Mouse (Mus musculus): ENCODE results near the gene Alkal2. TPM values are rescaled to one million over a fixed set of nuclear protein-coding genes. Genes with fewer than 3 reads are reported as not detected.

Gene Alkal2
- 4.6 and 5.6 TPM in 2 replicates for polyA plus RNA-seq (2014; fragmentation: Nextera tagmentation; extraction: Ambion mirVana)

DNA sequence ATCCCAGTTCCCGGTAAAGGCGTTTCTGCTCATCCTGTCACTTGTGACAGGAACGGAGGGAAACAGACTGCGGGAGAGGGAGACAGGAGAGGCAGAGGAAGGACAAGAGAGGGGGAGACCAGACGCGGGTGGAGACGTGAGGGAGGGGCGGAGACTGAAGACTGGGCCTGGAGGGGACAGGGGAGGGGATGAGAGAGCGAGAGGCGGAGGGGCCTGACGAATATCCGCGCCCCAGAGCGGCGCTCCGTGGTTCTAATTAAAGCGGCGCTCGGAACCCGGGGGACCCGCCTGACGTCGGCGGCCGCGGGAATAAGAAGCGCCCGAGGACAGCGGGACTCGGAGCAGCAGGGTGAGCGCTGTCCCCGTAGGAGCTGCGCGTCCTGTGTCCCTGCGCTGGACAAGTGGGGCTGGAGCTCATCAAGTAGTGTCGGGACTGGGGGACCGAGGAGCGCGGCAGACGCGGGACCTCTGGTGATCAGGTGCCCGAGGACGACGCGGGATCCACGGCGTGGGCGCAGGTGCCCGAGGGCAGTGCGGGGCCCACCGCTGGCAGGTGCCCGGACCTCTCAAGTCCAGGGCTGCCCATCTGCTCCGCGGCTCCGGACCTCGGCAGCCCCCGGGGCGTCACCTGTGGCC, at the start of gene Alkal2:
Gene Alkal2, plus strand, starts transcription at position 337 of the 636 bp plus-strand sequence.
- under 1% methylated on average over 46 of the region's 58 CpGs for WGBS
- Histone ChIP-seq H3K4me1 (ENCODE audit: control insufficient read depth, insufficient read depth, low read length) (0 out of 2 replicates have a peak, but pooled peaks cover 7% of the 10 kb centered on the region), H3K4me3 (ENCODE audit: low read depth, low read length) (peak within 1 kb of the TSS; percentile 56), H3K9me3 (ENCODE audit: control insufficient read depth, low read length) (no peaks in the 10 kb centered on the region), H3K36me3 (ENCODE audit: control insufficient read depth, insufficient read depth, low read length) (no peaks in the 10 kb centered on the region), H3K9ac (ENCODE audit: low read depth, low read length) (peak within 1 kb of the TSS; percentile 58), H3K27ac (replicated peaks; ENCODE audit: low read depth, low read length) (no peak within 1 kb of the TSS), H3K4me2 (ENCODE audit: low read depth, low read length) (peak within 1 kb of the TSS; percentile 99), H3K27me3 (replicated peaks; ENCODE audit: control insufficient read depth, insufficient read depth, low read length) (peaks cover 47% of the 10 kb centered on the region)
- DNase-seq (ENCODE audit: low spot score) (peak; percentile 39), ATAC-seq (ENCODE audit: low read depth) (peak; percentile 67; the same call in 1 of the 2 replicates)

DNA sequence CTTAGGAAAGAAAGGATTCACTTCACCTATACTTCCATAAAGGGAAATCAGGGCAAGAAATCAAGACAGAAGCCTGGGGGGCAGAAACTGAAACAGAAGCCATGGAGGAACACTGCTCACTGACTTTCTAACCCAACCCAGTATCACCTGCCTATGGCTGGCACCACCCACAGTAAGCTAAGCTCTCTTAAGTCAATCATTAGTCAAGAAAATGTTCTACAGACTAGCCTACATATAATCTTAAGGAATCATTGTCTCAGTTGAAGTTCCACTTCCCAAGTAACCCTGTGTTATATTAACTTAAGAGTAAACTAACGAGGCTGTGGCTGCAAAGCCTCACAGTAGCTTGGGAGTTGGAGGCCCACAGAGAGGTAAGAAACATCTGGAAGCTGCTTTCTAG, 35.6 kb upstream of the Alkal2 start:
- H3K4me2 ChIP-seq (ENCODE audit: low read depth, low read length), result no peak overlapping the region
- WGBS, result 53% methylated on average over 1 of the region's 1 CpGs

DNA sequence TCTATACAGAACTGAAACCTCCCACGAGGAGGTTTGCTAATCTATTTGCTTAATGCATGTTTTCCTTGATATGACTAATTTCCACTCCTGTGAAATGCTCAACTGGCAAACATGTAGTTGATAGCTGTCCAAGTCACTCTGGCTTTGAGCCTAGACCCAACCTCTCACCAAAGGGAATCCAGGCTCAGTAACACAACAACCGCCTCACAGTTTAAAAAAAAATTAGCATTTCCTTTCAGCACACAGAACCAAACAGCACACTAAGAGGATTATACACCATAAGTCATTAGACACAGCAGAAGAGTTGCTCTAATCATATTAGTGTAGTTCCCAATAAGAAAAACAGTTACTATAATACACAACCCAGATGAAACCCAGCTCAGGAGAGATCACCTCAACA, 33.2 kb upstream of the Alkal2 start:
- ATAC-seq (ENCODE audit: low read depth) (no peak), DNase-seq (ENCODE audit: low spot score) (peak; percentile 11)
- Histone ChIP-seq H3K9me3 (ENCODE audit: control insufficient read depth, low read length) (no peaks in the 10 kb centered on the region), H3K9ac (ENCODE audit: low read depth, low read length) (no peak overlapping the region), H3K36me3 (ENCODE audit: control insufficient read depth, insufficient read depth, low read length) (no peaks in the 10 kb centered on the region), H3K27ac (replicated peaks; ENCODE audit: low read depth, low read length) (no peak overlapping the region), H3K4me1 (ENCODE audit: control insufficient read depth, insufficient read depth, low read length) (no peaks in the 10 kb centered on the region), H3K4me3 (ENCODE audit: low read depth, low read length) (no peak overlapping the region), H3K27me3 (replicated peaks; ENCODE audit: control insufficient read depth, insufficient read depth, low read length) (no peaks in the 10 kb centered on the region), H3K4me2 (ENCODE audit: low read depth, low read length) (no peak overlapping the region)
- 50% methylated on average over 2 of the region's 2 CpGs for WGBS

More for the DNA sequence above, 35.6 kb upstream of the Alkal2 start:
- Histone ChIP-seq H3K27ac (replicated peaks; ENCODE audit: low read depth, low read length) (no peak overlapping the region), H3K4me1 (ENCODE audit: control insufficient read depth, insufficient read depth, low read length) (no peaks in the 10 kb centered on the region), H3K9ac (ENCODE audit: low read depth, low read length) (no peak overlapping the region), H3K4me3 (ENCODE audit: low read depth, low read length) (no peak overlapping the region), H3K9me3 (ENCODE audit: control insufficient read depth, low read length) (no peaks in the 10 kb centered on the region), H3K36me3 (ENCODE audit: control insufficient read depth, insufficient read depth, low read length) (no peaks in the 10 kb centered on the region), H3K27me3 (replicated peaks; ENCODE audit: control insufficient read depth, insufficient read depth, low read length) (no peaks in the 10 kb centered on the region)
- DNase-seq (ENCODE audit: low spot score), result no peak
- no peak for ATAC-seq (ENCODE audit: low read depth)

DNA sequence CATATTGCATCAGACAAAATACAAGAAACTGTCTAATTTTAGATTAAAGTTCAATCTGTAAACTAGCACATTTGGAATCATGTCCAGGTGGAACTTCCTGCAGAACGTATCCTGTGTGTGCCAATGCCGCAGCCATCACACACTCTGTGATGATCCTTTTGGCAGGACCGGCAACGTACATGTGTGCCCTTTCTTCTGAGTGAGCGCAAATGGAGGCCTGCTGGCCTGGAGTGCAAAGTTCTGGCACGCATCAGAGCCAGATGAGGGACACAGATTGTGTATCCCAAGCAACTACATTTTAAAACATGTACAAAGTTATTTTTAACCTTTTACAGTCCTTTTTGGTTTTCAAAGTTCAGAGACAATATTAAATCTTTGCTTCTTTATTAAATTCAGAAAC, 32.3 kb upstream of the Alkal2 start:
- no peak overlapping the region for H3K27ac ChIP-seq (replicated peaks; ENCODE audit: low read depth, low read length)
- ATAC-seq (ENCODE audit: low read depth) (no peak), DNase-seq (ENCODE audit: low spot score) (no peak)
- 79% methylated on average over 6 of the region's 6 CpGs for WGBS
- H3K4me3 ChIP-seq (ENCODE audit: low read depth, low read length), result no peak overlapping the region
- H3K4me1 ChIP-seq (ENCODE audit: control insufficient read depth, insufficient read depth, low read length), result no peaks in the 10 kb centered on the region
- no peaks in the 10 kb centered on the region for H3K9me3 ChIP-seq (ENCODE audit: control insufficient read depth, low read length)
- no peak overlapping the region for H3K9ac ChIP-seq (ENCODE audit: low read depth, low read length)
- no peaks in the 10 kb centered on the region for H3K27me3 ChIP-seq (replicated peaks; ENCODE audit: control insufficient read depth, insufficient read depth, low read length)
- no peaks in the 10 kb centered on the region for H3K36me3 ChIP-seq (ENCODE audit: control insufficient read depth, insufficient read depth, low read length)
- H3K4me2 ChIP-seq (ENCODE audit: low read depth, low read length), result no peak overlapping the region

DNA sequence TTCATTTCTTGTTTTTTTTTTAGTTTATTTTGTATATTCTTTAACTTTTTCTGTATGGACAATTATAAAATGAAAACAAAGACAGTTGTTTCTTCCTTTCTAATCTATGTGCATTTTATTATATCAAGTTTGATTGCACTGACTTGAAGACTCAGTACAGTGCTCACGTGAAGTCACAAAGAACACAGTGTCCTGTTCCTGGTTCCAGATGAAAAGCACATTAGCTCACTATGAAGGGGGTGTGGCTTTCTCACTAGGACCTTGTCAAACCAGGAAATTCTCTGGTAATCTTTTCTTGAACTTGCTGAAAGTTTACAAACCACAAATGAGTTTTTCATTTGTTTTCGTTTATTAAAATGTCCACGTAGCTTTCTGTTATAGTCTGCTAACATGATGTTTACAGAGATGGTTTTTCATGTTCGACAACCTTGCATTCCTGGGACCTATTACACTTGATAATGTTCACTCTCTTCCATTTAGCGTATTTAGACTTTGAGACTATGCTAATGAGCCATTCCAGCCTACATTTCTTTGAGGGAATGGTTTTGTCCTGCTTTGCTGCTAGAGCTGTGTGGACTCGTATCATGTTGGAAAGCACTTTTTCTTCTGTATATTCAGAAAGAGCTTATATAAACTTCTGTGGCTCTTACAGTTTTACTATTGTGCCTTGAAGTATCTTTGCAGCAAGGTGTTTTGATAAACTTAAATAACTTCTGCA, 28.5 kb upstream of the Alkal2 start:
- WGBS, result 65% methylated on average over 6 of the region's 6 CpGs

DNA sequence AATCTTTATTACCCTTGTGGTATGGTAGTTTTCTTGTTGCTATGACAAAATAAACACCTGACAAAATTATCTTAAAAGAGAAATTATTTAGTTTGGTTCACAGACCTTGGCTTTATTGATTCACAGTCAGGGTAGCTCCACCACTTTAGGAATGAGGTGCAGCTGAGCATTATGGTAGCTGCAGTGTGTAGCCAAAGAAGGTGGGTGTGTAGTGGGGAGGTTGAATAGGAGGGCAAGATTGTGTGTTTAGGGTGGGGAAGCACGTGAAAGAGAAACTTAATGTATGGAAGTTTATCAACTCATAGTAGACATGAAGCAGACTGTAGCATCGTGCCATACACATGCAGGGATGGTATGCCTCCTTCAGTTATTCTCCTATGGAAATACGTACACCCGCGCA, 27.9 kb upstream of the Alkal2 start:
- Histone ChIP-seq H3K9ac (ENCODE audit: low read depth, low read length) (no peak overlapping the region), H3K4me3 (ENCODE audit: low read depth, low read length) (no peak overlapping the region), H3K27me3 (replicated peaks; ENCODE audit: control insufficient read depth, insufficient read depth, low read length) (no peaks in the 10 kb centered on the region), H3K4me1 (ENCODE audit: control insufficient read depth, insufficient read depth, low read length) (no peaks in the 10 kb centered on the region; the same call in 1 of the 2 replicates), H3K27ac (replicated peaks; ENCODE audit: low read depth, low read length) (no peak overlapping the region), H3K9me3 (ENCODE audit: control insufficient read depth, low read length) (no peaks in the 10 kb centered on the region), H3K36me3 (ENCODE audit: control insufficient read depth, insufficient read depth, low read length) (no peaks in the 10 kb centered on the region), H3K4me2 (ENCODE audit: low read depth, low read length) (no peak overlapping the region)
- no peak for DNase-seq (ENCODE audit: low spot score)
- no peak for ATAC-seq (ENCODE audit: low read depth)
- 90% methylated on average over 5 of the region's 5 CpGs for WGBS

More for the DNA sequence above, 28.5 kb upstream of the Alkal2 start:
- no peak for DNase-seq (ENCODE audit: low spot score)
- H3K36me3 ChIP-seq (ENCODE audit: control insufficient read depth, insufficient read depth, low read length), result no peaks in the 10 kb centered on the region
- no peaks in the 10 kb centered on the region; the same call in 1 of the 2 replicates for H3K4me1 ChIP-seq (ENCODE audit: control insufficient read depth, insufficient read depth, low read length)
- H3K27me3 ChIP-seq (replicated peaks; ENCODE audit: control insufficient read depth, insufficient read depth, low read length), result no peaks in the 10 kb centered on the region
- no peak overlapping the region for H3K9ac ChIP-seq (ENCODE audit: low read depth, low read length)
- H3K4me2 ChIP-seq (ENCODE audit: low read depth, low read length), result no peak overlapping the region
- H3K4me3 ChIP-seq (ENCODE audit: low read depth, low read length), result no peak overlapping the region
- H3K27ac ChIP-seq (replicated peaks; ENCODE audit: low read depth, low read length), result no peak overlapping the region
- no peak for ATAC-seq (ENCODE audit: low read depth)
- H3K9me3 ChIP-seq (ENCODE audit: control insufficient read depth, low read length), result no peaks in the 10 kb centered on the region

DNA sequence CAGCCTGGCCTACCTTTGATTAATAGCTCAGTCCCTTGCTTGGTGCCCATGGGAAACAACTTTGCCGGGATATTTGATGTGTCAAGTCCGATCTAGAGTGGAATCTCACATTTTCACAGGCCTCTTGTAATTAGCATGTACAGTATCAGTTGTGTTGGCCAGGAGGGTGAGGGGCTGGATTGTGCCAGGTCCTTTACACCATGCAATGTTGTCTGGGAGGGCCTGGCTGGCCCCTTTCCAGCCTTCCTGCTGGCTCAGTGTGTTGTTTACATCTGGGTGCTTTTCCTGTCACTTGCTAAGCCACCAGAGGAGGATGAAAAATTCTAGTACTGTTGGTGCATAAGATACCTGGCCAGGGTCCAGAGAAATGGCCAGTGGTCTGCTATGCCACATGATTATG, 19.8 kb upstream of the Alkal2 start:
- H3K4me3 ChIP-seq (ENCODE audit: low read depth, low read length), result no peak overlapping the region
- peaks cover 6% of the 10 kb centered on the region; the same call in 1 of the 2 replicates for H3K4me1 ChIP-seq (ENCODE audit: control insufficient read depth, insufficient read depth, low read length)
- no peaks in the 10 kb centered on the region for H3K36me3 ChIP-seq (ENCODE audit: control insufficient read depth, insufficient read depth, low read length)
- no peak overlapping the region for H3K27ac ChIP-seq (replicated peaks; ENCODE audit: low read depth, low read length)
- no peak overlapping the region for H3K4me2 ChIP-seq (ENCODE audit: low read depth, low read length)
- no peaks in the 10 kb centered on the region for H3K9me3 ChIP-seq (ENCODE audit: control insufficient read depth, low read length)
- no peak overlapping the region for H3K9ac ChIP-seq (ENCODE audit: low read depth, low read length)
- ATAC-seq (ENCODE audit: low read depth) (no peak), DNase-seq (ENCODE audit: low spot score) (peak; percentile 40)
- WGBS, result 53% methylated on average over 2 of the region's 2 CpGs
- H3K27me3 ChIP-seq (replicated peaks; ENCODE audit: control insufficient read depth, insufficient read depth, low read length), result no peaks in the 10 kb centered on the region

DNA sequence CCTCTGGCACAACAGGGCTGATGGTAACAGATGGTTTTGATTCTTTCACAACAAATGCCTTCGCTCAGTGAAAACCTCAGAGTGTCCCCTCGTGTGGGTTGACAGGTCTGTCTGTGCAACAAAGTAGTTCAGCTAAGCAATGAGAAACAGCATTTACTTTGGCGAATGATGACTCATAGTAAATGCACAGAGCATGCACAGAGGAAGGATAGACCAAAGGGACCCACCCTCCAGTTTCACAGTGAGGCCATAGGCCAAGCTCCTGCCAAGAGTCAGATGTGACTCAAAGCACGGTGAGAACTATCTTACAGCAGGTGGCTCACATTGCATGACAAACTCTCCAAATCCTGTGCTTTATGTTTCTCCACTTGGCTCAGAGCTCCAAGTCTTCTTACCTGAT, 18.3 kb upstream of the Alkal2 start:
- Histone ChIP-seq H3K9ac (ENCODE audit: low read depth, low read length) (no peak overlapping the region), H3K27ac (replicated peaks; ENCODE audit: low read depth, low read length) (no peak overlapping the region)
- WGBS, result 45% methylated on average over 4 of the region's 4 CpGs

More for the DNA sequence above, 18.3 kb upstream of the Alkal2 start:
- peak; percentile 5 for DNase-seq (ENCODE audit: low spot score)
- H3K27me3 ChIP-seq (replicated peaks; ENCODE audit: control insufficient read depth, insufficient read depth, low read length), result no peaks in the 10 kb centered on the region
- no peak for ATAC-seq (ENCODE audit: low read depth)
- H3K4me3 ChIP-seq (ENCODE audit: low read depth, low read length), result no peak overlapping the region
- no peaks in the 10 kb centered on the region for H3K9me3 ChIP-seq (ENCODE audit: control insufficient read depth, low read length)
- H3K36me3 ChIP-seq (ENCODE audit: control insufficient read depth, insufficient read depth, low read length), result no peaks in the 10 kb centered on the region
- peaks cover 6% of the 10 kb centered on the region; the same call in 1 of the 2 replicates for H3K4me1 ChIP-seq (ENCODE audit: control insufficient read depth, insufficient read depth, low read length)
- H3K4me2 ChIP-seq (ENCODE audit: low read depth, low read length), result no peak overlapping the region

All from embryonic facial prominence, embryonic 14.5 days (tissue).